Mouse (Mus musculus) C2C12 (cell line): Measurements from ENCODE around the gene Aip. TPM values are rescaled to one million over a fixed set of nuclear protein-coding genes. Genes with fewer than 3 reads are reported as not detected.

Experiments
- H3K27me3 ChIP-seq: one replicate; pipeline ENCODE4 v1.6.1; 2011; ENCODE audit not compliant: control insufficient read depth, insufficient read depth, insufficient read length
- H3K36me3 ChIP-seq: one replicate; pipeline ENCODE4 v1.6.1; 2011; ENCODE audit not compliant: control insufficient read depth, insufficient read depth
- H3K4me3 ChIP-seq: one replicate; pipeline ENCODE4 v1.5.1; 2011; ENCODE audit warnings: mild to moderate bottlenecking, control low read depth; ENCODE audit not compliant: poor library complexity, insufficient read depth, severe bottlenecking
- H3K79me2 ChIP-seq: one replicate; pipeline ENCODE4 v1.6.1; 2011; ENCODE audit not compliant: control insufficient read depth, insufficient read depth
- H3K79me3 ChIP-seq: one replicate; pipeline ENCODE4 v1.6.1; 2011; ENCODE audit warnings: low read depth, control low read depth
- H3ac ChIP-seq: one replicate; pipeline ENCODE3; 2011; ENCODE audit warnings: low read depth; ENCODE audit not compliant: control insufficient read depth, insufficient read length
- CEBPB ChIP-seq: IDR thresholded peaks from one replicate; pipeline ENCODE4 v1.6.1; 2011; ENCODE audit warnings: low read depth, mild to moderate bottlenecking, control low read depth, moderate library complexity
- CTCF ChIP-seq: IDR thresholded peaks from one replicate; pipeline ENCODE4 v1.5.1; 2011; ENCODE audit not compliant: control insufficient read depth, insufficient read depth, insufficient read length
- FOSL1 ChIP-seq: IDR thresholded peaks from one replicate; pipeline ENCODE4 v1.8.0; 2011; ENCODE audit warnings: mild to moderate bottlenecking, low read length; ENCODE audit not compliant: poor library complexity, insufficient read depth, severe bottlenecking
- MAX ChIP-seq: IDR thresholded peaks from one replicate; pipeline ENCODE4 v1.6.1; 2011; ENCODE audit warnings: mild to moderate bottlenecking, control low read depth
- MYOD1 ChIP-seq: IDR thresholded peaks from one replicate; pipeline ENCODE4 v1.6.1; 2011; ENCODE audit warnings: low read depth; ENCODE audit not compliant: control insufficient read depth, insufficient read length
- MYOG ChIP-seq: IDR thresholded peaks from one replicate; pipeline ENCODE4 v1.6.1; 2011; ENCODE audit not compliant: control insufficient read depth, insufficient read length; ENCODE audit errors: extremely low read depth
- USF1 ChIP-seq: IDR thresholded peaks from one replicate; pipeline ENCODE4 v1.6.1; 2011; ENCODE audit warnings: low read depth, mild to moderate bottlenecking, control low read depth, moderate library complexity
- polyA plus RNA-seq: library from polyadenylated mRNA; unstranded; fragments of >200 nt; fragmentation: generic; extraction: Trizol; gene quantifications from one replicate; pipeline ENCODE4 v1.2.1, GENCODE M21; 2012; ENCODE audit warnings: missing spikeins

The Aip gene
- polyA plus RNA-seq, 1 experiment = 208 TPM

- TF ChIP-seq FOSL1 = no peak
- peak; percentile 47 for TF ChIP-seq CEBPB
- Histone ChIP-seq H3K4me3 (peak overlapping the region; percentile 46), H3K79me3 (peaks cover 9% of the 10 kb centered on the region), H3K27me3 (no peaks in the 10 kb centered on the region), H3ac (peak overlapping the region; percentile 72), H3K79me2 (peaks cover 36% of the 10 kb centered on the region), H3K36me3 (peaks cover 7% of the 10 kb centered on the region)
These were observed 28.2 kb downstream of the Aip start for GRCm38 (mm10) chr19:4097441-4097825.

GRCm38 (mm10) chr19:4096642-4097440 lies 28.8 kb downstream of the Aip start, which contains the start of gene Cdk2ap2:
Gene Cdk2ap2, plus strand, starts transcription at chr19:4097182.
- Histone ChIP-seq H3K79me2 (peaks cover 32% of the 10 kb centered on the region), H3K27me3 (no peaks in the 10 kb centered on the region), H3K79me3 (peaks cover 9% of the 10 kb centered on the region), H3K4me3 (peak within 1 kb of the TSS; percentile 55), H3K36me3 (peaks cover 2% of the 10 kb centered on the region), H3ac (peak within 1 kb of the TSS; percentile 72)
- TF ChIP-seq MAX = no peak
- TF ChIP-seq USF1 = no peak
- no peak for TF ChIP-seq FOSL1
- no peak for TF ChIP-seq CEBPB
- no peak for TF ChIP-seq CTCF
- TF ChIP-seq MYOG = no peak
- TF ChIP-seq MYOD1 = no peak

GRCm38 (mm10) chr19:4095802-4096201 lies 29.9 kb downstream of the Aip start:
- TF ChIP-seq FOSL1 (no peak), MYOD1 (no peak), MYOG (no peak), MAX (no peak), USF1 (no peak), CEBPB (no peak), CTCF (no peak)
- Histone ChIP-seq H3ac (no peak overlapping the region), H3K4me3 (no peak overlapping the region), H3K79me3 (peaks cover 3% of the 10 kb centered on the region), H3K36me3 (no peaks in the 10 kb centered on the region), H3K27me3 (no peaks in the 10 kb centered on the region), H3K79me2 (peaks cover 21% of the 10 kb centered on the region)

- Histone ChIP-seq H3K27me3 (no peaks in the 10 kb centered on the region), H3K4me3 (no peak overlapping the region), H3ac (no peak overlapping the region), H3K79me2 (peaks cover 13% of the 10 kb centered on the region), H3K79me3 (no peaks in the 10 kb centered on the region), H3K36me3 (no peaks in the 10 kb centered on the region)
- TF ChIP-seq USF1 (no peak), MYOD1 (no peak), CTCF (no peak), MAX (no peak), CEBPB (no peak), FOSL1 (no peak), MYOG (no peak)
These were observed 30.8 kb downstream of the Aip start for GRCm38 (mm10) chr19:4094774-4095303.

- H3K27me3 ChIP-seq = no peaks in the 10 kb centered on the region
- H3K79me3 ChIP-seq = no peaks in the 10 kb centered on the region
- no peak overlapping the region for H3ac ChIP-seq
- peaks cover 13% of the 10 kb centered on the region for H3K79me2 ChIP-seq
- TF ChIP-seq MYOD1 = peak; percentile 19
- TF ChIP-seq USF1 = no peak
- H3K4me3 ChIP-seq = no peak overlapping the region
- H3K36me3 ChIP-seq = no peaks in the 10 kb centered on the region
These were observed 31.3 kb downstream of the Aip start for GRCm38 (mm10) chr19:4094348-4094747.

GRCm38 (mm10) chr19:4093772-4094171 lies 31.9 kb downstream of the Aip start:
- TF ChIP-seq CTCF (no peak), MYOD1 (no peak), CEBPB (no peak), MAX (no peak)
- no peaks in the 10 kb centered on the region for H3K79me3 ChIP-seq
- no peak overlapping the region for H3ac ChIP-seq
- peaks cover 13% of the 10 kb centered on the region for H3K79me2 ChIP-seq
- H3K4me3 ChIP-seq = no peak overlapping the region
- H3K27me3 ChIP-seq = no peaks in the 10 kb centered on the region
- H3K36me3 ChIP-seq = no peaks in the 10 kb centered on the region
